Mouse (Mus musculus): ENCODE measurements around the gene Gm49373. TPM values are rescaled to one million over a fixed set of nuclear protein-coding genes. Genes with fewer than 3 reads are reported as not detected.

Gene Gm49373
- polyA plus RNA-seq, 1 experiment: 1.4 TPM

DNA sequence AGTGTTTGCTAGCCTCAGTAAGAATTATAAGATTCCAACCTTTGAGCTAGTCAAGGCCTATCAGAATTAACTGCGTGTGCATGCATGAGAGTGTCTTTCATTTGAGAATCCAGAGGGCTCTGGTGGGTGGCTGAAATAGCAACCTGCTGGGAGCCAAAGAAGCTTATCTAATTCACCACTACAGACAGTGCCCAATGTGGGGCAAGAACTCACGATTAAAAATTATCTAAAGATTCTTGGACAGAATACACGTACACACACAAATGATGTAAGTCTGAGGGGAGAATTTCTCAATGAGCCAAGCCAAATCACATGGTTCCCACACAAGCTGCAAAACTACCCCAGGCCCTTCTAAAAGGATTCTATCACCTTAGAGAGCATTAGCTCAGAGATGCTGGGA lies 10.4 kb upstream of the Gm49373 start:
- H3K36me3 ChIP-seq (ENCODE audit: control insufficient read depth, insufficient read depth, low read length, poor library complexity, severe bottlenecking): peaks cover 81% of the 10 kb centered on the region

DNA sequence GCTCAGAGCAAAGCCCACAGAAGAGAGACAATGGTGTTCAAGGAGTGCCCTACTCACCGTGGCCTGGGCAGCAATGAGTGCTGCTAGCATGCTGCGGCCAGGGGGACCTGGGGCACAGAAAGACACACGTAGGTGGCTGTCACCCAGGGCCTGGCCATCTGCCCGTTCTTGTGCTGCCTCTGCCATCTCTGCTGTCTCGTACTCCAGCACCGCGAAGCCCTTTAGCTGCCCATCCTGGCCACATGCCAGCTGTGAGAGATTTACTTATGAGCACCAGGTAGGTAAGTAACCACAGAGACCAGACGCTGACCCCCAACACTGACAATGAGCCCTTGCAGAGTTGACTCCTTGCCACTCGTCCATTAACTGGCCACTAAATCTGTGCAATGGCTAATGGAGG lies 8.2 kb upstream of the Gm49373 start:
- Histone ChIP-seq H3K9me3 (replicated peaks; ENCODE audit: control insufficient read depth, insufficient read depth, low read length, poor library complexity, severe bottlenecking) (no peaks in the 10 kb centered on the region), H3K4me3 (ENCODE audit: low read depth, low read length) (no peak overlapping the region), H3K9ac (ENCODE audit: low read depth, poor library complexity, severe bottlenecking) (no peak overlapping the region), H3K36me3 (ENCODE audit: control insufficient read depth, insufficient read depth, low read length, poor library complexity, severe bottlenecking) (peaks cover 80% of the 10 kb centered on the region), H3K4me1 (ENCODE audit: control insufficient read depth, insufficient read depth, low read length) (no peaks in the 10 kb centered on the region), H3K27ac (ENCODE audit: insufficient read depth, low read length) (no peak overlapping the region), H3K27me3 (ENCODE audit: control insufficient read depth, insufficient read depth, low read length, poor library complexity, severe bottlenecking) (no peaks in the 10 kb centered on the region)
- TF ChIP-seq EP300 (IDR thresholded peaks at IDR 0.05; ENCODE audit: insufficient read depth, low read depth, low read length) (no peak), POLR2A (IDR thresholded peaks at IDR 0.05; ENCODE audit: insufficient read depth, low read length) (no peak), CTCF (IDR thresholded peaks at IDR 0.05; ENCODE audit: low read depth, low read length) (no peak)

More for the DNA sequence above, 10.4 kb upstream of the Gm49373 start:
- no peak overlapping the region for H3K27ac ChIP-seq (ENCODE audit: insufficient read depth, low read length)
- no peak overlapping the region for H3K4me3 ChIP-seq (ENCODE audit: low read depth, low read length)
- H3K27me3 ChIP-seq (ENCODE audit: control insufficient read depth, insufficient read depth, low read length, poor library complexity, severe bottlenecking): no peaks in the 10 kb centered on the region
- no peaks in the 10 kb centered on the region for H3K9me3 ChIP-seq (replicated peaks; ENCODE audit: control insufficient read depth, insufficient read depth, low read length, poor library complexity, severe bottlenecking)
- no peak for TF ChIP-seq EP300 (IDR thresholded peaks at IDR 0.05; ENCODE audit: insufficient read depth, low read depth, low read length)
- TF ChIP-seq CTCF (IDR thresholded peaks at IDR 0.05; ENCODE audit: low read depth, low read length): no peak
- TF ChIP-seq POLR2A (IDR thresholded peaks at IDR 0.05; ENCODE audit: insufficient read depth, low read length): no peak
- no peak overlapping the region for H3K9ac ChIP-seq (ENCODE audit: low read depth, poor library complexity, severe bottlenecking)
- H3K4me1 ChIP-seq (ENCODE audit: control insufficient read depth, insufficient read depth, low read length): no peaks in the 10 kb centered on the region

GRCm38 (mm10) chr9:21075625-21076024 lies 2.7 kb upstream of the Gm49373 start:
- no peak overlapping the region for H3K4me3 ChIP-seq (ENCODE audit: low read depth, low read length)
- TF ChIP-seq POLR2A (IDR thresholded peaks at IDR 0.05; ENCODE audit: insufficient read depth, low read length) (no peak), EP300 (IDR thresholded peaks at IDR 0.05; ENCODE audit: insufficient read depth, low read depth, low read length) (no peak)
- H3K27ac ChIP-seq (ENCODE audit: insufficient read depth, low read length): no peak overlapping the region
- no peak overlapping the region for H3K9ac ChIP-seq (ENCODE audit: low read depth, poor library complexity, severe bottlenecking)
- peaks cover 50% of the 10 kb centered on the region for H3K36me3 ChIP-seq (ENCODE audit: control insufficient read depth, insufficient read depth, low read length, poor library complexity, severe bottlenecking)
- H3K9me3 ChIP-seq (replicated peaks; ENCODE audit: control insufficient read depth, insufficient read depth, low read length, poor library complexity, severe bottlenecking): no peaks in the 10 kb centered on the region
- H3K27me3 ChIP-seq (ENCODE audit: control insufficient read depth, insufficient read depth, low read length, poor library complexity, severe bottlenecking): no peaks in the 10 kb centered on the region
- no peaks in the 10 kb centered on the region for H3K4me1 ChIP-seq (ENCODE audit: control insufficient read depth, insufficient read depth, low read length)

DNA sequence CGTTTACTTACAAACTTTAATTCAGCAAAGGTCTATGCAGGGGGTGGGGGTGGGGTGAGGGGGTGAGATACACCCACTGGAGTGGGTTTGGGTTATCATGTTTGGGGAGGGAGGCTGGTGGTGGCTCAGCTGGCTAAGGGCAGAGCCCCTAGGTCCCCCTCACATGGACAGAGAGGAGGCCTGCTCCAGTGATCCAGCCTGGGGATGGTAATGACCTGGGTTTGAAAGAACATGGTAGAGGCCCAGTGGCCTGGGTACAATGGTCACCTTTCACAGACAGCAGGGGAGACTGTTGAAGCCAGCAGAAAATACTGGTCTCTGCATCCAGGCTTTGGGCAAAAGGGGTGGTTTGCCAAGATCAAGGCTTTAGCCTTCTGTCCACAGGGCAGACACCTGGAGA lies 1.3 kb upstream of the Gm49373 start:
- H3K27me3 ChIP-seq (ENCODE audit: control insufficient read depth, insufficient read depth, low read length, poor library complexity, severe bottlenecking): no peaks in the 10 kb centered on the region
- peaks cover 37% of the 10 kb centered on the region for H3K36me3 ChIP-seq (ENCODE audit: control insufficient read depth, insufficient read depth, low read length, poor library complexity, severe bottlenecking)
- H3K9ac ChIP-seq (ENCODE audit: low read depth, poor library complexity, severe bottlenecking): peak overlapping the region; percentile 76; the same call in 1 of the 2 replicates
- TF ChIP-seq EP300 (IDR thresholded peaks at IDR 0.05; ENCODE audit: insufficient read depth, low read depth, low read length) (no peak), CTCF (IDR thresholded peaks at IDR 0.05; ENCODE audit: low read depth, low read length) (no peak), POLR2A (IDR thresholded peaks at IDR 0.05; ENCODE audit: insufficient read depth, low read length) (no peak)
- H3K9me3 ChIP-seq (replicated peaks; ENCODE audit: control insufficient read depth, insufficient read depth, low read length, poor library complexity, severe bottlenecking): no peaks in the 10 kb centered on the region
- H3K4me3 ChIP-seq (ENCODE audit: low read depth, low read length): no peak overlapping the region
- H3K27ac ChIP-seq (ENCODE audit: insufficient read depth, low read length): no peak overlapping the region
- no peaks in the 10 kb centered on the region for H3K4me1 ChIP-seq (ENCODE audit: control insufficient read depth, insufficient read depth, low read length)

DNA sequence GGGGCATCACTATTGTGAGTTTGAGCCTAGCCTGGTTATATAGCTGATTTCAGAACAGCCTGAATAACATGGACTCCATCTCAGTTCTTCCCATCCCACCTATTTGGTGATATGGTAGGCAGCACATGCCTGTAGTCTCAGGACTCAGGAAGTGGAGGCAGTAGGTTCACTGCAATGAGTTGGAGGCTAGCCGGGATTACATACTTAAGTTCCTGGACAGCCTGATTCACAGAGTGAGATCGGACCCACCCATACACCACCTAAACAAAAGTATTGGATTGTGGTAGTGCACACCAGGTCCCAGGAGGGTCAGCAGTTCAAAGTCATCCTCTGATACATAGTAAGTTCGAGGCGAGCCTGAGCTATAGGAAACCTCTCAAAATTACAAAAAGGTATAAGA lies 255 bp downstream of the Gm49373 start:
- Histone ChIP-seq H3K27ac (ENCODE audit: insufficient read depth, low read length) (peak overlapping the region; percentile 33), H3K9me3 (replicated peaks; ENCODE audit: control insufficient read depth, insufficient read depth, low read length, poor library complexity, severe bottlenecking) (no peaks in the 10 kb centered on the region), H3K36me3 (ENCODE audit: control insufficient read depth, insufficient read depth, low read length, poor library complexity, severe bottlenecking) (peaks cover 24% of the 10 kb centered on the region), H3K27me3 (ENCODE audit: control insufficient read depth, insufficient read depth, low read length, poor library complexity, severe bottlenecking) (no peaks in the 10 kb centered on the region), H3K4me3 (ENCODE audit: low read depth, low read length) (peak overlapping the region; percentile 82), H3K9ac (ENCODE audit: low read depth, poor library complexity, severe bottlenecking) (peak overlapping the region; percentile 76), H3K4me1 (ENCODE audit: control insufficient read depth, insufficient read depth, low read length) (no peaks in the 10 kb centered on the region)
- TF ChIP-seq CTCF (IDR thresholded peaks at IDR 0.05; ENCODE audit: low read depth, low read length) (no peak), EP300 (IDR thresholded peaks at IDR 0.05; ENCODE audit: insufficient read depth, low read depth, low read length) (no peak), POLR2A (IDR thresholded peaks at IDR 0.05; ENCODE audit: insufficient read depth, low read length) (no peak)

GRCm38 (mm10) chr9:21067006-21067684 lies 5.8 kb downstream of the Gm49373 start, which contains the start of gene Zglp1:
Gene Zglp1 (minus strand): TSS chr9:21067093.
- H3K36me3 ChIP-seq (ENCODE audit: control insufficient read depth, insufficient read depth, low read length, poor library complexity, severe bottlenecking): no peaks in the 10 kb centered on the region; the same call in 1 of the 2 replicates
- no peak for TF ChIP-seq EP300 (IDR thresholded peaks at IDR 0.05; ENCODE audit: insufficient read depth, low read depth, low read length)
- no peak for TF ChIP-seq POLR2A (IDR thresholded peaks at IDR 0.05; ENCODE audit: insufficient read depth, low read length)
- TF ChIP-seq CTCF (IDR thresholded peaks at IDR 0.05; ENCODE audit: low read depth, low read length): peak; percentile 13

More at GRCm38 (mm10) chr9:21067006-21067684, 5.8 kb downstream of the Gm49373 start, which contains the start of gene Zglp1:
- H3K27me3 ChIP-seq (ENCODE audit: control insufficient read depth, insufficient read depth, low read length, poor library complexity, severe bottlenecking): no peaks in the 10 kb centered on the region
- H3K27ac ChIP-seq (ENCODE audit: insufficient read depth, low read length): no peak within 1 kb of the TSS
- H3K9ac ChIP-seq (ENCODE audit: low read depth, poor library complexity, severe bottlenecking): no peak within 1 kb of the TSS
- no peaks in the 10 kb centered on the region for H3K9me3 ChIP-seq (replicated peaks; ENCODE audit: control insufficient read depth, insufficient read depth, low read length, poor library complexity, severe bottlenecking)
- peaks cover 3% of the 10 kb centered on the region for H3K4me1 ChIP-seq (ENCODE audit: control insufficient read depth, insufficient read depth, low read length)
- H3K4me3 ChIP-seq (ENCODE audit: low read depth, low read length): peak within 1 kb of the TSS; percentile 25
